Mouse (Mus musculus) heart, embryonic 13.5 days (tissue): ENCODE measurements around the gene Zswim4. TPM values are rescaled to one million over a fixed set of nuclear protein-coding genes. Genes with fewer than 3 reads are reported as not detected.

Experiments
- ATAC-seq: fragments of 200-750 bp; cut with Nextera tagmentation; 2 replicates; pipeline ENCODE4 v1.8.0; 2017; ENCODE audit warnings: moderate TSS enrichment; ENCODE audit not compliant: insufficient number of reproducible peaks, low FRiP score, low TSS enrichment; ENCODE audit errors: extremely low read depth
- H3K27ac ChIP-seq: fragments of 300-500 bp; sonication (generic); replicated peaks from 2 replicates; pipeline ENCODE4 v1.5.1; 2015; ENCODE audit warnings: moderate library complexity, mild to moderate bottlenecking, inconsistent platforms
- H3K27me3 ChIP-seq: fragments of 300-500 bp; sonication (generic); replicated peaks from 2 replicates; pipeline ENCODE4 v1.6.1; 2015; ENCODE audit warnings: mild to moderate bottlenecking, inconsistent platforms
- H3K36me3 ChIP-seq: fragments of 300-500 bp; sonication (generic); 2 replicates; pipeline ENCODE4 v1.6.1; 2015; ENCODE audit warnings: mild to moderate bottlenecking, inconsistent platforms
- H3K4me1 ChIP-seq: fragments of 300-500 bp; sonication (generic); 2 replicates; pipeline ENCODE4 v1.6.1; 2015; ENCODE audit warnings: inconsistent platforms
- H3K4me2 ChIP-seq: fragments of 300-500 bp; sonication (generic); 2 replicates; pipeline ENCODE4 v1.6.1; 2015; ENCODE audit warnings: inconsistent platforms, mild to moderate bottlenecking, moderate library complexity
- H3K4me3 ChIP-seq: fragments of 300-500 bp; sonication (generic); 2 replicates; pipeline ENCODE4 v1.5.1; 2015; ENCODE audit warnings: moderate library complexity, mild to moderate bottlenecking, inconsistent platforms
- H3K9ac ChIP-seq: fragments of 300-500 bp; sonication (generic); 2 replicates; pipeline ENCODE4 v1.6.1; 2015; ENCODE audit warnings: inconsistent platforms, mild to moderate bottlenecking, moderate library complexity
- H3K9me3 ChIP-seq: fragments of 300-500 bp; sonication (generic); 2 replicates; pipeline ENCODE4 v1.6.1; 2016; ENCODE audit warnings: inconsistent platforms
- WGBS: fragments of 180-500 bp; shearing (Covaris S2); methylation state at CpG from one replicate; pipeline ENCODE4 v1.1.7; 2015; ENCODE audit warnings: mixed read lengths; 5-methylcytosine and 5-hydroxymethylcytosine counted together
- polyA plus RNA-seq: library from polyadenylated mRNA; unstranded; fragments of >200 nt; fragmentation: Nextera tagmentation; extraction: Ambion mirVana; gene quantifications from 2 replicates; pipeline ENCODE4 v1.2.1, GENCODE M21; 2015

The Zswim4 gene
- polyA plus RNA-seq, 1 experiment from 2014 or later = 9.3 TPM

- no peaks in the 10 kb centered on the region for H3K9me3 ChIP-seq
- H3K9ac ChIP-seq = peak overlapping the region; percentile 92
- no peak for ATAC-seq
- H3K27ac ChIP-seq = peak overlapping the region; percentile 94
- peak overlapping the region; percentile 87 for H3K4me3 ChIP-seq
- H3K27me3 ChIP-seq = no peaks in the 10 kb centered on the region
- peaks cover 17% of the 10 kb centered on the region for H3K4me1 ChIP-seq
- peak overlapping the region; percentile 98 for H3K4me2 ChIP-seq
- 88% methylated on average over 3 of the region's 3 CpGs for whole genome bisulfite sequencing
- peaks cover 79% of the 10 kb centered on the region for H3K36me3 ChIP-seq
Observed at GRCm38 (mm10) chr8:84255858-84256257, 19.0 kb upstream of the Zswim4 start.

GRCm38 (mm10) chr8:84249257-84250170 is 12.7 kb upstream of the Zswim4 start, which contains the start of gene D8Ertd738e:
D8Ertd738e (minus strand) TSS chr8:84249719.
- Histone ChIP-seq H3K4me3 (peak within 1 kb of the TSS; percentile 98), H3K27ac (peak within 1 kb of the TSS; percentile 89), H3K4me1 (peaks cover 18% of the 10 kb centered on the region), H3K9ac (peak within 1 kb of the TSS; percentile 96), H3K27me3 (no peaks in the 10 kb centered on the region), H3K9me3 (no peaks in the 10 kb centered on the region), H3K36me3 (peaks cover 80% of the 10 kb centered on the region), H3K4me2 (peak within 1 kb of the TSS; percentile 86)
- WGBS = 4% methylated on average over 52 of the region's 52 CpGs
- ATAC-seq = peak; percentile 75; the same call in 1 of the 2 replicates

GRCm38 (mm10) chr8:84241821-84242220 is 5.0 kb upstream of the Zswim4 start:
- Histone ChIP-seq H3K36me3 (peaks cover 33% of the 10 kb centered on the region), H3K9me3 (no peaks in the 10 kb centered on the region), H3K27me3 (no peaks in the 10 kb centered on the region), H3K9ac (peak overlapping the region; percentile 41), H3K4me3 (no peak overlapping the region), H3K4me2 (no peak overlapping the region), H3K27ac (peak overlapping the region; percentile 70), H3K4me1 (peaks cover 27% of the 10 kb centered on the region)
- WGBS = 50% methylated on average over 2 of the region's 2 CpGs
- no peak for ATAC-seq

GRCm38 (mm10) chr8:84241167-84241566 is 4.3 kb upstream of the Zswim4 start:
- H3K27me3 ChIP-seq = no peaks in the 10 kb centered on the region
- peak overlapping the region; percentile 58 for H3K9ac ChIP-seq
- peak overlapping the region; percentile 70; the same call in 1 of the 2 replicates for H3K27ac ChIP-seq
- ATAC-seq = no peak
- H3K4me3 ChIP-seq = no peak overlapping the region
- WGBS = 41% methylated on average over 6 of the region's 6 CpGs
- no peak overlapping the region for H3K4me2 ChIP-seq
- peaks cover 27% of the 10 kb centered on the region for H3K36me3 ChIP-seq
- peaks cover 30% of the 10 kb centered on the region for H3K4me1 ChIP-seq
- H3K9me3 ChIP-seq = no peaks in the 10 kb centered on the region

- Histone ChIP-seq H3K36me3 (peaks cover 23% of the 10 kb centered on the region), H3K27ac (peak overlapping the region; percentile 82), H3K4me3 (peak overlapping the region; percentile 90), H3K27me3 (no peaks in the 10 kb centered on the region), H3K9me3 (no peaks in the 10 kb centered on the region), H3K9ac (peak overlapping the region; percentile 87), H3K4me1 (peaks cover 47% of the 10 kb centered on the region), H3K4me2 (peak overlapping the region; percentile 91)
- ATAC-seq = no peak
- WGBS = 17% methylated on average over 19 of the region's 19 CpGs
Observed at GRCm38 (mm10) chr8:84237542-84238229, 831 bp upstream of the Zswim4 start.

GRCm38 (mm10) chr8:84236410-84236997 is 351 bp downstream of the Zswim4 start:
- Histone ChIP-seq H3K9me3 (no peaks in the 10 kb centered on the region), H3K27me3 (no peaks in the 10 kb centered on the region), H3K4me2 (peak overlapping the region; percentile 91), H3K4me1 (peaks cover 37% of the 10 kb centered on the region), H3K36me3 (peaks cover 35% of the 10 kb centered on the region), H3K27ac (peak overlapping the region; percentile 75), H3K9ac (peak overlapping the region; percentile 99), H3K4me3 (peak overlapping the region; percentile 90)
- ATAC-seq = 0 out of 2 replicates have a peak, but pooled peaks have one; percentile 1
- under 1% methylated on average over 25 of the region's 30 CpGs for WGBS

GRCm38 (mm10) chr8:84235746-84236409 is 977 bp downstream of the Zswim4 start:
- Histone ChIP-seq H3K4me3 (peak overlapping the region; percentile 90), H3K9me3 (no peaks in the 10 kb centered on the region), H3K4me1 (peaks cover 31% of the 10 kb centered on the region), H3K9ac (peak overlapping the region; percentile 99), H3K4me2 (peak overlapping the region; percentile 91), H3K36me3 (peaks cover 41% of the 10 kb centered on the region), H3K27me3 (no peaks in the 10 kb centered on the region), H3K27ac (peak overlapping the region; percentile 75)
- no peak for ATAC-seq
- 25% methylated on average over 10 of the region's 10 CpGs for WGBS

- Histone ChIP-seq H3K4me1 (peaks cover 26% of the 10 kb centered on the region), H3K9ac (no peak overlapping the region), H3K27me3 (no peaks in the 10 kb centered on the region), H3K4me3 (no peak overlapping the region), H3K9me3 (no peaks in the 10 kb centered on the region), H3K27ac (no peak overlapping the region), H3K36me3 (peaks cover 69% of the 10 kb centered on the region), H3K4me2 (no peak overlapping the region)
- no peak for ATAC-seq
- 91% methylated on average over 2 of the region's 2 CpGs for WGBS
Observed at GRCm38 (mm10) chr8:84233055-84233454, 3.8 kb downstream of the Zswim4 start.

- H3K9me3 ChIP-seq = no peaks in the 10 kb centered on the region
- ATAC-seq = no peak
- WGBS = 72% methylated on average over 17 of the region's 17 CpGs
- no peaks in the 10 kb centered on the region for H3K27me3 ChIP-seq
- H3K4me2 ChIP-seq = no peak overlapping the region
- no peak overlapping the region for H3K9ac ChIP-seq
- H3K4me3 ChIP-seq = no peak overlapping the region
- H3K27ac ChIP-seq = no peak overlapping the region
- peaks cover 13% of the 10 kb centered on the region for H3K4me1 ChIP-seq
- H3K36me3 ChIP-seq = peaks cover 92% of the 10 kb centered on the region
Observed at GRCm38 (mm10) chr8:84230735-84231134, 6.1 kb downstream of the Zswim4 start.

GRCm38 (mm10) chr8:84223322-84224029 is 13.4 kb downstream of the Zswim4 start:
- H3K4me2 ChIP-seq = no peak overlapping the region
- no peaks in the 10 kb centered on the region for H3K27me3 ChIP-seq
- H3K27ac ChIP-seq = no peak overlapping the region
- no peak for ATAC-seq
- H3K9ac ChIP-seq = no peak overlapping the region
- H3K36me3 ChIP-seq = peaks cover 97% of the 10 kb centered on the region
- no peaks in the 10 kb centered on the region for H3K9me3 ChIP-seq
- no peak overlapping the region for H3K4me3 ChIP-seq
- 82% methylated on average over 21 of the region's 21 CpGs for WGBS
- H3K4me1 ChIP-seq = no peaks in the 10 kb centered on the region
